Mouse (Mus musculus): ENCODE results near the gene Mvp. TPM values are rescaled to one million over a fixed set of nuclear protein-coding genes. Genes with fewer than 3 reads are reported as not detected.

Mvp gene
- polyA plus RNA-seq, 1 experiment, result 32.2 TPM

DNA sequence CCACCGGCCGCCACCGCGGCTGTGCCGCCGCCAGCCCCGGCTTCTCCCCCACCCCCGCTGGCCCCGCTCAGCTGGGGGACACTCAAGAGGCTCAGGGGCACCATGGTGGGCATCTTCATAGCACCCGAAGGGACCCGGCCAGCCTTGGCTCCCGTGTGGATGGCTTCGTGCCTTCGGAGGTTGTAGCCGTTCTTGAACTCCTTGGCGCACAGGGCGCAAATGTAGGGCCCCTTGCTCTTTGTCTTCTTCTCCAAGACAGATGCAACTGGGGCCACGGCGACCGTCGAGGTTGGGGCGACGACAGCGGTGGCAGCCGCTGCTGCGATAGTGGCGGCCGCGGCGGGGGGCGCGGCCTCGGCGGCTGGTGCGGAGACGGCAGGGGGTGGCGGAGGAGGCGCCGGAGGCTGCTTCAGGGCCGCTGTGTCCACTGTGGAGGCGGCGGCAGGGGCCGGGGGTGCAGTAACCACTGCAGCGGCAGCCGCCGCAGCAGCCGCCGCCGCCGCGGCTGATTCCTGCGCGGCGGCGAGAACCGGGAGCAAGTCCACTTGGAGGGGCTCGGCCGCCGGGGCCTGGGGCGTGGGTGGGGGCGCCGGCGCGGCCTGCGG, 11.2 kb upstream of the Mvp start:
- Histone ChIP-seq H3K4me1 (ENCODE audit: control insufficient read depth, insufficient read depth, low read length) (peaks cover 8% of the 10 kb centered on the region), H3K27ac (ENCODE audit: insufficient read depth, low read length) (peak overlapping the region; percentile 94), H3K4me3 (ENCODE audit: insufficient read depth, low read length) (peak overlapping the region; percentile 73)
- TF ChIP-seq POLR2A (IDR thresholded peaks at IDR 0.05; ENCODE audit: low read depth, low read length) (no peak), CTCF (IDR thresholded peaks at IDR 0.05; ENCODE audit: borderline replicate concordance, insufficient read depth, low read length) (no peak)

DNA sequence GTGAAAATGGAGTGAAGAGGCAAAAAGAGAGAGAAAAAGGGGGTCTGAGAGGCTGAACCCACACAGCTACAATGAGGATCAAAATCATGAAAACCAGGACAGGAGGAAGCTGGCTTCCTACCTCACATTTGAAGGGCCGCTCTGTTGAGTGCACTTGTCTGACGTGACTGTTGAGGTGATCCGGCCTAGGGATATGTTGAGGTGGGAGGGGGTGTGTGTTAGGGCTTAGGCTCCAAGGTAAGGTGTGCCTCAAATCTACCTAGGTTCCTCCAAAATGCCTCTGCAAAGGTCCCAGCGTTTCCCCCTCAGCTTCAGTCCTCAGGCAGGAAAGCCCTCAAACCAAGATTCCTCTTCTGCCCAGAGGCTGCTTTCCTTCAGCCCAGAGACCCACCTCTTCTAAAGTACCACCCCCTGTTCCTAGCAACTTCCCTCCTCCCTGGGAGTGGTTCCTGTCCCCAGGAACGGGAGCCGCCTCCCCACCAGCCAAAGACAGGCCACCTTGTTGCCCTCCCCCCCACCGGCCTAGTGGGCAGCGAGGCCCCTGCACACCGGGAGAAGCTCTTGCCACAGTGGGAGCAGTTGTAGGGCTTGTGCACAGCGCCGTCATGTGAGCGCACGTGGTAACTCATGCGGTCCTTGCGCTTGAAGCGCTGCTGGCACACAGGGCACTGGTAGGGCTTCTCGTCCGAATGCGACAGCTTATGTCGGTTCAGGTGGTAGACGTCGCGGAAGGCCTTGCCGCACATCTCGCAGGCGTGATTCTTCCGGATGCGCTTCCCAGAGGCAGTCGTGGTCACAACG, 10.5 kb upstream of the Mvp start:
- peak; percentile 82; the same call in 1 of the 2 replicates for TF ChIP-seq CTCF (IDR thresholded peaks at IDR 0.05; ENCODE audit: borderline replicate concordance, insufficient read depth, low read length)
- peak; percentile 81 for TF ChIP-seq POLR2A (IDR thresholded peaks at IDR 0.05; ENCODE audit: low read depth, low read length)

DNA sequence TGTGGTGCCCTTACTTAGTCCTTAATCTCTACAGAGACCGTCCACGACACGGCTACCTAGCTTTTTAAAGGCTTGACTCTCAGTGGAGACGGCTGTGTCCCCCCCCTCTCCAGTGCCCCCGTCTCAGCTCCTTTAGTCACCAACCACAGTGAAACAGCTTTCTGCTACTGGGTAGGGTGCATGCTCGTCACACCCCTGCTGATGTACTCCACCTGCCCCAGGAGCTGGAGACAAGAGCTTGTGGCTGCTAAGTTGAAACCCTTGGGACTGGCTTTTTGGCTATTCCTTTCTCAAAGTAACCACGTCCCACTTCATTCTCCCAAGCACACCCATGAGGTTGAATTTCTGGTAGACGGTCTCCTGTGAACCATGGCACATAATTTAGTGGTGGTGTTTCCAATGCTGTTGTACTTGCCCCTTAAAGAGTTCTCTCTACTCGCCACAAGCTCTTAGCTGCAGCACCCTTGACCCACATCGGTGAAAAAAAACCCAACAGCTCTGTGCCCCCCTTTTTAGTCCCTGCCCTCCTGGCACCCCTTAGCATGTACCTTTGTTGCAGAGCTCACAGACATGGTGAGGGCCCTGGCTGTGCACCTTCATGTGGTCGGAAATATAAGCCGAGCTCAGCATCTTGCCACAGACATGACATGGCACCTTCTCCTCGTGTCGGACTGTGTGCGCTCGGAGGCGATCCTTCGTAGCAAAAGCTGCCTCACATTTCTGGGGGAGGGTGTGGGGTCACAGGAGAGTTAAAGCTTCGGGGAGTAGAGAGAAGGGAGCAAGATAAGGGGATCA, 9.7 kb upstream of the Mvp start:
- Histone ChIP-seq H3K27ac (ENCODE audit: insufficient read depth, low read length) (peak overlapping the region; percentile 6; the same call in 1 of the 2 replicates), H3K4me1 (ENCODE audit: control insufficient read depth, insufficient read depth, low read length) (peaks cover 8% of the 10 kb centered on the region), H3K4me3 (ENCODE audit: insufficient read depth, low read length) (peak overlapping the region; percentile 73)
- TF ChIP-seq CTCF (IDR thresholded peaks at IDR 0.05; ENCODE audit: borderline replicate concordance, insufficient read depth, low read length) (no peak), POLR2A (IDR thresholded peaks at IDR 0.05; ENCODE audit: low read depth, low read length) (no peak)

More for the DNA sequence above, 10.5 kb upstream of the Mvp start:
- Histone ChIP-seq H3K4me3 (ENCODE audit: insufficient read depth, low read length) (peak overlapping the region; percentile 73), H3K4me1 (ENCODE audit: control insufficient read depth, insufficient read depth, low read length) (peaks cover 8% of the 10 kb centered on the region), H3K27ac (ENCODE audit: insufficient read depth, low read length) (peak overlapping the region; percentile 94)

DNA sequence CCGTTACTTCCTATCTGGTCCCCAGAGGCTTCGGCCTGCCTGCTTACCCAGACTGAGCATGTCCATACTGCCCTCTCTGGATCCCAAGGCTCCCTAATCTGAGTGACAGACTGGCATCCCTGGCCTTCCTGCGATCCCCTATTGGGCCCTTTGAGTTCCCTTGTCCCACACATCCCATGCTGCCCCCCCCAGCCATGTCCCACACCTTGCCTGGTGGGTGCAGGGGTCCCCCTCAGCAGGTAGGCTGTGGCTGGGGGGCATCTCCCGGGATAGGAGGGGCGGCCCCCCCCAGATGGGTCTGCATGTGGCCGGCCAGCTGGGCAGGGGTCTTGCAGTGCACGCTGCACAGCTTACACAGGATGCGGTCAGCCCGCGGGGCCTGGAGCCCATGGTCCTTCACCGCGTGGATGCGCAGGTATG, 8.9 kb upstream of the Mvp start:
- TF ChIP-seq CTCF (IDR thresholded peaks at IDR 0.05; ENCODE audit: borderline replicate concordance, insufficient read depth, low read length) (no peak), POLR2A (IDR thresholded peaks at IDR 0.05; ENCODE audit: low read depth, low read length) (0 out of 2 replicates have a peak, but pooled peaks have one; percentile 18)

DNA sequence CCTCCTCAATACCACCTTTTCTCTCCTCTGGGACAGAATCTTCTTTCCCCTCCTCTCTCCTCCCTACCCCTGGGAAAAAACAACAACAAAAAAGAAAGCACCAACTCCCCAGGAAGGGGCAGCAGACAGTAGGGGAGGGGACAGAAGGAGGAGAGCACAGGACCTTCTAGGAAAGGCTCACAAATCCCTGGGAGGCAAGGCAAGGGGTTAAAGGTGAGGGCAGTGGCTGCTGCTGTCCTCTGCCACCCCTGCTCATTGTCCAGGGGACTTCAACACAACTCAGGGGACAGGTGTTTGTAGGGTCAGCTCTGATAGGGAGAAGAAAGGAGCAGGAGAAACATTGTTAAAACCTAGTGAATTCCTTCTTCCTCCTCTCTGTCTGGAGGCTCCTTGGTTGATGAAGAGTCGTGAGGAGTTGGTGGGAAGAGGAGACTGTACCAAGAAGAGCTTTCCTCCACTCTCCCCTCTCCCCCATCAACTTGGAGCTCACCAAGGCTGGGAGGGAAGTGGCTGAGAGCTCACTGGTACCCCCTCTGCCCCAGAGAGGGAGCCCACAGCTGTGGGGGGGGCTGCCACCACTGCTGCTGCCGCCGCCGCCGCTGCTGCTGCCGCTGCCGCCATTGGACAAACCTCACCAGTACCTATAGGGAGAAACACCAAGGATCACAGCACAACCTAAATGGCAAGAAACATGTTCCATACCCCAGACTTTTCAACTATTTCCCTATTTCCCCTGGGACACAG, 8.3 kb upstream of the Mvp start:
- TF ChIP-seq CTCF (IDR thresholded peaks at IDR 0.05; ENCODE audit: borderline replicate concordance, insufficient read depth, low read length), result no peak
- no peak for TF ChIP-seq POLR2A (IDR thresholded peaks at IDR 0.05; ENCODE audit: low read depth, low read length)
- no peak overlapping the region for H3K27ac ChIP-seq (ENCODE audit: insufficient read depth, low read length)
- H3K4me3 ChIP-seq (ENCODE audit: insufficient read depth, low read length), result no peak overlapping the region
- H3K4me1 ChIP-seq (ENCODE audit: control insufficient read depth, insufficient read depth, low read length), result peaks cover 8% of the 10 kb centered on the region; the same call in 1 of the 2 replicates

More for the DNA sequence above, 8.9 kb upstream of the Mvp start:
- Histone ChIP-seq H3K4me3 (ENCODE audit: insufficient read depth, low read length) (peak overlapping the region; percentile 7; the same call in 1 of the 2 replicates), H3K4me1 (ENCODE audit: control insufficient read depth, insufficient read depth, low read length) (peaks cover 8% of the 10 kb centered on the region), H3K27ac (ENCODE audit: insufficient read depth, low read length) (no peak overlapping the region)

DNA sequence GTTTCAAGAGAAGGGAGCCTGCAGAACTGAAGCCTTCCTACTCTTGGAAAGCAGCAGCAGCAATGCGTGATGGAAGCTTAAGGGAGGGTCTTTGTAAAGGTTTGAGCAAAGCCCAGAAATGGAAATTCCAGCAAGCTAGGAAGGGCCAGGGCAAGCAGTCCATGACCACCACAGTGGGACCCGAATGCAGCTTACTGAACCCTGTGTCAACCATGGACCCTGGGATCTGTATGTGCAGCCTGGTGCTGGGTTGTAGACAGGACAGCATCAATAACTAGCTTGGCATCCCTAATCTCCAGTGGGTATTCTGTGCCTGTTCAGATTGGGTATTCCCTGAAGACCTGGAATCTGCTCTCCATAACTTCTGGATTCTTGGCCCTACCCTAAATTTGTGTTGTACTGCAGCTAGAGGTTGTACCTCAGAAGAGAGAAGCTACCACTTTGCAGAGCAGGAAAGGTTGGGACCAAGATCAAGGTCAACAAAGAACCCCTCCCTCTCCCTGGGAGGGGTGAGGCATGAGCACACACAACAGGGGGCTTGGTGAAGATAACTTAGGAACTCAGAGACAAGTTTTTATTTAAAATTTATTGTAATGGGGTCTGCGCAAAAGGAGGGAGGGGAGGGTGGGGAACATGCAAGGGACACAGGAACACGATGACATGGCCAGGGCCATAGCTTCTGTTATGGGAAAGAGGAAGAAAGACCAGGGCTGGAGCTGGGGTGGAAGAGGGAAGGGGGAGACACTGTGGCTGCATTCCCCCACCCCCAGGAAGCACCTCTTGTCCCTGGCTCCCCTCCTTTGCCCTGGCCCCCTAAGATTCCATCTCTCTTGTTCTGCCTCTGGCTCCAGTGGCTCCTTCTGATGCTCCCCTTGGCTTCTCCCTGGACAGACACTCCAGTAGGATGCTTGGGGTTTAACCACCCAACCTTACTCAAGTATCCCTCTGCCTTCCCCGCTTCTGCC, 7.4 kb upstream of the Mvp start:
- Histone ChIP-seq H3K27ac (ENCODE audit: insufficient read depth, low read length) (no peak overlapping the region), H3K4me1 (ENCODE audit: control insufficient read depth, insufficient read depth, low read length) (peaks cover 8% of the 10 kb centered on the region; the same call in 1 of the 2 replicates), H3K4me3 (ENCODE audit: insufficient read depth, low read length) (peak overlapping the region; percentile 17; the same call in 1 of the 2 replicates)
- TF ChIP-seq CTCF (IDR thresholded peaks at IDR 0.05; ENCODE audit: borderline replicate concordance, insufficient read depth, low read length) (no peak), POLR2A (IDR thresholded peaks at IDR 0.05; ENCODE audit: low read depth, low read length) (0 out of 2 replicates have a peak, but pooled peaks have one; percentile 14)

DNA sequence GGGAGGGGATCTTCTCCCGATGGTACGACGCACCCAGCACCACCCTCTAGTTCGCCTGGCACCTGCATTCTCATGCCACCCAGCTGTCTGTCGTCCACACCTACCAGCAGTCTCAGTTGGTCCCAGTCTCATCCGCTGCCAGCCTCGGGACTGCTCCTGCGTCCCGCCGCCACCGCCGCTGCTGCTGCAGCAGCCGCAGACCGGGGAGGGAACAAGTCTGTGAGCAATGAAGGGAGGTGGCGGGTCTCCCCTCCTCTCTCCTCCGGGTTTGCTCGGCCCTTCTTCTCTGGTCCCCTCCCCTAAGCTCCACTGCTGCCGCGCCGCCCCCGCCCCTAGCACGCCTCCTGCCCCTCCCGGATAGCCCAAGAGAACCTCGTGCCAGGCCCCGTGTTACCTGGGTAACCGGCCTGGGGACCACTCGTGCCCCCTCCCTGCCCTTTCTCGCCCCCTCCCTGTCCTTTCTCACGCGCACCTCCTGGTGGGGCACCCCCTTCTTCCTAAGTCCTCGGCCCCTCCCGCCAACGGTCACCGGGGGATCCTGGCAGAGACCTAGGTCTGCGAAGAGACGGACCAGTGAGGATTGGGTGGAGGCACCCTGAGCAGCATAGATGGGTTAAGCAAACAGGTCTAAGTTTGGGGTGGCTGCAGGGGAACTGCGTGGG, 6.6 kb upstream of the Mvp start, which contains the start of the genes Gm42742 and Prrt2:
Gene Gm42742 (minus strand): TSS at position 197 of the 662 bp plus-strand sequence.
Gene Prrt2 (minus strand): TSS at position 311 of the 662 bp plus-strand sequence.
- Histone ChIP-seq H3K4me3 (ENCODE audit: insufficient read depth, low read length) (peak within 1 kb of the TSS; percentile 29), H3K4me1 (ENCODE audit: control insufficient read depth, insufficient read depth, low read length) (peaks cover 8% of the 10 kb centered on the region; the same call in 1 of the 2 replicates), H3K27ac (ENCODE audit: insufficient read depth, low read length) (no peak within 1 kb of the TSS)
- TF ChIP-seq CTCF (IDR thresholded peaks at IDR 0.05; ENCODE audit: borderline replicate concordance, insufficient read depth, low read length) (no peak), POLR2A (IDR thresholded peaks at IDR 0.05; ENCODE audit: low read depth, low read length) (peak; percentile 83)
